Mouse (Mus musculus) embryonic fibroblast, embryonic 13.5 days (primary cell): Measurements from ENCODE around the gene Itgb3.

Experiments used
- CTCF ChIP-seq: IDR thresholded peaks from 2 replicates; pipeline ENCODE4 v1.5.1; 2011; ENCODE audit warnings: mild to moderate bottlenecking, control low read depth, low read length, moderate library complexity, borderline replicate concordance; ENCODE audit not compliant: insufficient read depth
- POLR2A ChIP-seq: IDR thresholded peaks from 2 replicates; pipeline ENCODE4 v1.6.1; 2011; ENCODE audit warnings: low read depth, mild to moderate bottlenecking, control low read depth, low read length, moderate library complexity

DNA sequence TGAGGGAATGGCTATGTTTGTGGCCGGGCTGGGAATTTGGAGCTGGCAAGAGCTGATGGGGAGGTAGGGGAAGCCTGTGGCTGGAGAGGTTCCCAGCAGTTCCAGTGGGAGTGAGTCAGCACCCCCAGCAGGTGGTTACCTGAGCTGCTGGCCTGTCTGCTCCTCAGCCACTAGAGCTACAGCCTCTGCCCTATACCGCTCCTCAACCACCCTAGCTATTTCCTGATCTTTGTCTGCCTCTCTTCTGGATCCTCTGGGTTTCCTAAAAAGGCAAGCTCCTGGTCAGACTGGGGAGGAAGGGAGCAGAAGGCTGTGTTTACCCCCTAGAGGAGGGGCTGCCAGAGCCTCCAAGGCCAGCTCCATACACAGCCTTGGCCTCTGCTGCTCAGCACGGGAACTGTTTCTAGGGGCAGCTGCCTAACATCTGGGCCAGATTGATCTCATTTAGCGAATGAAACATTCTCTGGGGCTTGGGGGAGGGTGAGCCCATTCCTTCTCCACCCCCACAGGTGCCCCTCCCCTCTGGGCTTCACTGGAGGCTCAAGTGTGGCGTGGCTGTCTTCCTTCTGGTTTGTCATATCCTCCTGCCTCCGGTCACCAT lies 17.1 kb downstream of the Itgb3 start:
- TF ChIP-seq POLR2A (peak; percentile 36; the same call in 1 of the 2 replicates), CTCF (no peak)
